Mouse (Mus musculus): Measurements from ENCODE around the gene Tmem229a.

Gene Tmem229a

DNA sequence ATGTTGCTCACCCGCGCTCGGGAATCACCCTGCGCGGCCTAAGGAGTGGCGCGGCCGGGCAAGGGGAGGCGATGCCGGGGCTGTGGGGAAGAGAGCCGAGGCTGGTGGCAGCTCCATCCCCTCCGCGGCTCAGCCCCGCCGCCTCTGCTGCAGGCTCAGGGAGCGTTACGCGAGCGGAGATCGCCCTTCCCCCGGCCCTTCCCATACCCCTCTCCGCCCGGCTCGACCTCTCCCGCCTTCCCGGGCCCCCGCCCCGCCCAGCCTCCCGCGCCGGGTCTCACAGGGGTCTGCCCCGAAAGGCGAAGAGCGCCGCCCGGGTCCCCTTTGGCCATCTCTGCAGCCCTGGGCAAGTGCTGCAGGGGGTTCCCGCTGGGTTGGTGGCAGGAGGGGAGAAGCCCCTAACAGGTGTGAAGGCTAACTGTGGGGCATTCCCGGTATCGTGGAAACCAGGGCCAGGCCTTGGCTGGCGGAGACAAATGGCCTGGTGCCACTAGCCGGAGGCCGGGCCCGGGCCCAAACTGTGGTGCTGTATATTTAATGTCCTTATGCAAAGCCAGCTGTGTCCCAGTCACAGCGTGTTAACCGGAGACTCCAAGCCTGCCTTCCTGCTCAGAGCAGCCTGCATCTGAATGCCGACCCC lies at the start of gene Tmem229a:
TSS of gene Tmem229a (minus strand) at position 352 of the 640 bp plus-strand sequence.
- DNase-seq (ENCODE audit: low spot score in 2 of 2): peak; percentile 51 to 55

DNA sequence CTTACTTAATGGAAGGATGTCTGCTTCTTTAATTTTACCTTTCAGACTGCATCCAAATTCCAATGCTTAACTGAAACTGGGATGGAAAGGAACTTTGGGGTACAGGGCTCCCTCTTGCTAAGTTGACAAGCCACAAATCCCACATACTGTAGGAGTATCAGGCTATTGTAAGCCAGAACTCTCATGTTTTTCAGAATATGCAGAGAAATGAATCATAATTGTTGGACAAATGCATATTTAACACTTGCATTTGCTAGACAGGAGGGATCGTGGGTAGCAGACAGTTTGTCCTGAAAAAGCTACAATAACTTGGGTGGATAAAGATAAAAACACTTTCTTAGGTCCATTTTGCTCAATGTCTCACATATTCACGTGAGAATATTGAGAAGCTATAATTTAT lies 37.7 kb upstream of the Tmem229a start:
- no peak for DNase-seq (ENCODE audit: low spot score in 2 of 2)

DNA sequence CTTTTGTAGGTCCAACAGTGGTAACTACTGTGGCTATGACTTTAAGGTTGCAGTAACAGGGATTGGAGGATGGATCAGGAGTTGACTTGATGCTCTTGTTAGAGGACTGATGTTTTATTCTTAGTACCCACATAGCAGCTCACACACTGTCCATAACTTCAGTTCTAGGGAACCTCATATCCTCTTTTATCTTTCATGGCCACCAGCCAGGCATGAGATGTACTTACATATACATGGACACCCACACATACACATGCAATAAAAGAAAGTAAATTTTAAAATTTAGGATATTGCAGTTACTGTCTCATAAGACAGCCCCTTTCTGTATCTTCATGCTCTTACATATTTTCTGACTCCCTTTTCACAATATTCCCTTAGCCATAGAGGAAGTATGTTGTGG lies 33.7 kb upstream of the Tmem229a start:
- no peak for DNase-seq (ENCODE audit: low spot score in 2 of 2)

- DNase-seq (ENCODE audit: low spot score in 2 of 2): no peak
These were observed 20.1 kb upstream of the Tmem229a start for GRCm38 (mm10) chr6:24976176-24976575.

DNA sequence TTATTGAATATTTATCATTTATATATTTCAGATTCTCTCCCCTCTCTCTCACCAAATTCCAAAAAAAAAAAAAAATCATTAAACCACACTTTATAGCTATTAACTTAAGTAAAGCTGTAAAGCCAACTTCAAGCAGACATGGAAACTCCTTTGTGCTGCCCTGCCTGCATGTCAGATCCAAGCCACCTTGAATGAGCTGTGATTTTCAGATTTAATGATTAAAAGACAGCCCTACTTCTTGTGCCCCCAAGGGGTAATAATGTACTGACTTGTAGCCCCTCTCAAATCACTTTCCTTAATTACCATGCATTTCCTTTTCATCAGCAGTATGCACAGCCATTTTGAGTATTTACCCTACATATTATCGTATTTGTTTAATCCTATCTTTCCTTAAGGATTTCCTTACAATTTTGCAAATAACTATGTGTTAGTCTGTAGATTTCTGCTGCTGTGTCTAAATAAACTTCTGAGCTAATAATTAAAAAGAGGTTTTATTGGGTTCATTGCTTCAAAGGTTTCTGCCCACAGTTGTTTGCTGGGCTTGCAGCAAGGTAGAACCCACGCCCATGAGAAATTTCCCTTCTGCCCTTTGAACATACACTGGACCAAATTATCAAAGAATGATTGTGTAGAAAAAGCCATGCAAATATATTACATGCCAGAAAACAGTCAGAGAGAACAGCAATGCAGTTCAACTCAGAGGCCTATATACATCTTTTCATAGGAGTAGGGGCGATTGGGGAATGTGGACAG lies 12.6 kb upstream of the Tmem229a start:
- DNase-seq (ENCODE audit: low spot score in 2 of 2): no peak

DNA sequence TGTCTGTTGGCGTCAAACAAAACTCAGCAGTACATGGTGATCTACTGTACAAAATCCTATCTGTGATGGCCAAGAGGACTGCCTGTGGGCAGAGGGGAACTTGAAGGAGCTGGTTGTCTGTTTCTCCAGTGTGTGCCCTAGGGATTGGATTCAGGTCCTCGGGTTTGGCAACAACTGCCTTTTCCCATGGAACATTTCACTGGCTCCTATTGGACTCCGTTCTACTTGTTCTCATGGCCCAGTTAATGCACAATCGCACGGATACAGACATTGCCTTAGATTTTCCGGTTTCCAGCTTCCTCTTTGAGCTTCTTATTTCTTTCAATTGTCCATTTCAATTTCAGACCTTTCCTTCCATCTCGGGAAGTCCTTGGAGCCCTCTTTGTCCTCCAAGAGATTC lies 11.6 kb upstream of the Tmem229a start:
- no peak for DNase-seq (ENCODE audit: low spot score in 2 of 2)

GRCm38 (mm10) chr6:24966010-24966682 lies 10.0 kb upstream of the Tmem229a start:
- DNase-seq (ENCODE audit: low spot score in 2 of 2): no peak

- no peak for DNase-seq (ENCODE audit: low spot score in 2 of 2)
These were observed 7.7 kb upstream of the Tmem229a start for GRCm38 (mm10) chr6:24963754-24964153.

DNA sequence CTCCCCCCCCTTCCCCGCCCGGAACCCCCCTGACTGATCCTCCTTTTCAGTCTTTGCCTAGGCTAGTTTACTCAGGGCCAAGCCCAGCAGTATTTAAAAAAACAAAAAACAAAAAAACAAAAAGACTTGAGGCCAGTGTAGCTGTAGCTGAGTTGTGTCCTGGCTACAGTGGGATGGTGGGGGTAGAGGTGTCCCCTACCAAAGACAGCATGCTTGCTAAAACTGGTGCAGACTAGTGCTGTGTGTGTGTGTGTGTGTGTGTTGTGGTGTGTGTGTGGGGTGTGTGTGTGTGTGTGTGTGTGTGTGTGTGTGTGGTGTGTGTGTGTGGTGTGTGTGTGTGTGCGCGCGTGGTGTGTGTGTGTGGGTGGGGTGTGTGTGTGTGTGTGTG lies 483 bp upstream of the Tmem229a start:
- no peak for DNase-seq (ENCODE audit: low spot score in 2 of 2)

GRCm38 (mm10) chr6:24955131-24955945 lies 759 bp downstream of the Tmem229a start:
- peak; percentile 42 to 44 for DNase-seq (ENCODE audit: low spot score in 2 of 2)

- no peak for DNase-seq (ENCODE audit: low spot score in 2 of 2)
These were observed 2.0 kb downstream of the Tmem229a start for GRCm38 (mm10) chr6:24954126-24954525.

DNA sequence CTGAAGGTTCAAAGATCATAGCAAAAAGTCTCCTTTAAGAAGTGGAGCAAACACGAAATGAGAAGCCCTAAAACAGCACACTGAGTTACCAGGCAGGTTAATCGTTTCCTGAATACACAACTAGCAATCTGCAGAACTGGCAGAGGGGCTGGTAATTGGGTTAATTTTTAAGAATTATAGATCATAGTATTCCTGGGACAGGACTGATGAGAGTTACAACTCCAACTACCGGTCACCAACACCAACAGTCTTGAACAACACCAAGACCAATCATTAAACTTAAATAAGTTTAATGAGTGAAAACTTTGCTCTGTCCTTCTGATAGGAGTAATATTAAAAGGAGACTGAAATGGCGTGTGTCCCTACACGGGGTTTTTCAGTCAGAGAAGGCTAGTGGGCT lies 3.8 kb downstream of the Tmem229a start:
- DNase-seq (ENCODE audit: low spot score in 2 of 2): no peak

- DNase-seq (ENCODE audit: low spot score in 2 of 2): no peak
These were observed 5.4 kb downstream of the Tmem229a start for GRCm38 (mm10) chr6:24950669-24951068.

DNA sequence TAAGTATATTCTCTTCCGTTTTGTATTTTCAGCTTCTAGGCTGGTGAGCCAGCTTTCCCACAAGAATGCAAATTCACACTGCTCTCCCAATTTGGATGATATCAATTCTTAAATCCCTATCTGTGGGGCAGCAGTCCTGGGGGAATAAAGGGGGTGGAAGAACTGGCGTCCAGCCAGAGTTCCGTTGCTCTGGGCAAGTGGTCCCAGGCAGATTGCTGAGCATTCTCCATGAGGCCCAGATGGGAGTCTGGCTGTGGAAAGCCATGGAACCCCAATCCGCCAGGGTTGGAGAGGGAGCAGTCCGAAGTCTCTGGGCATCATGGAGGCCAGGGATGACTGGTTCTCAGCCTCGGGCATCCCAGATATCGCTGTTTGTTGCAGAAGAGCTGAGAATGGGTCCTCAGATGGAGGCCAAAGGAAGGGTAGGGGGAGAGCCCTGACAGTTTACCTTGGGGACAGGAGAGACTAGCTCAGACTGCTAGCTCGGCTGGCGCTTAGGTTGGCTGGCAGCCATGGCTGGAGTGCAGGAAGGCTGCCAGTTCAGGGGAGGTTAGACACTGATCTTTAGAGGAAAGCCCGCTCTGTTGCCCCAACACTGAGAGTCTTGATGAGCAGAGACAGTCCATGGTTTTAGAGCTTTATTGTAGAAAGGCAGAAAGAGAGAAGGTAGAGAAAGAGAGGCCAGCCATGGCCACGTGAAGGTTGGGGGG lies 30.9 kb downstream of the Tmem229a start:
- no peak for DNase-seq (ENCODE audit: low spot score in 2 of 2)

DNA sequence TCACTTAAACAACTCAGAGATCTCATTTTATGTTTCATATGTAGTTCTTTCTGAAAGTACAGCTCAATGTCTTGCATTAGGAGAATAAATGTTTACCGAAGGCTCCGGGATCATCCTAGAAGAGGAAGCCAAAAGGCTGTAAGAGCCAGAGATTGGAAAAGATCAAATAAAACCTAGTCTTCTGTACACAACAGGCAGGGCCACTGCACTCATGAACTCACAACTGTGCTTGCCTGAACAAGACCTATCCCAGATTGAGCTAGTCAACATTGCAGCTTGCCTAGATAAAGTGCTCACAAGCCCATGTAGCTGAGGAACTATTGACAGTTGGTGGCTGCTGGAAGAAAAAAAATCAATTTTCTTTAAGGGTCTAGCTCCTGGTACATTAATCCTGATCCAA lies 42.5 kb downstream of the Tmem229a start:
- DNase-seq (ENCODE audit: low spot score in 2 of 2): no peak

DNA sequence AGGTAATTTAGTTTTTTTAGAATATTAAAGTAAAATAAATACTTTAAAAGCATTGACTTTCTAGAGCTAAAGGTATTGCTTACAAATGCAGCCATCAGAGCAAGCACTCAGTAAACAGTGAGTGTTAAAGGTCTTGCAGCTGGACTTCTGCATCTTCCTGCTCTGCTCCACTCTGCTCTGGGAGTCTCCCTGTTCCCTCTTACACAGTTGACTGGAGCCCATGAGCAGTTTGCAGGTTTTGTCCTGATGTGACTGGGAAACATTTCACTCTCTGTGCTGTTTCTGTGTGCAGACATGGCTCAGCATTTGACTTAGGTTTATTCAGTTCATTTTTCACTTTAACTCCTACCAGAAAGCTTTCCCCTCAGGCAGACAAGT lies 45.4 kb downstream of the Tmem229a start:
- no peak for DNase-seq (ENCODE audit: low spot score in 2 of 2)

DNA sequence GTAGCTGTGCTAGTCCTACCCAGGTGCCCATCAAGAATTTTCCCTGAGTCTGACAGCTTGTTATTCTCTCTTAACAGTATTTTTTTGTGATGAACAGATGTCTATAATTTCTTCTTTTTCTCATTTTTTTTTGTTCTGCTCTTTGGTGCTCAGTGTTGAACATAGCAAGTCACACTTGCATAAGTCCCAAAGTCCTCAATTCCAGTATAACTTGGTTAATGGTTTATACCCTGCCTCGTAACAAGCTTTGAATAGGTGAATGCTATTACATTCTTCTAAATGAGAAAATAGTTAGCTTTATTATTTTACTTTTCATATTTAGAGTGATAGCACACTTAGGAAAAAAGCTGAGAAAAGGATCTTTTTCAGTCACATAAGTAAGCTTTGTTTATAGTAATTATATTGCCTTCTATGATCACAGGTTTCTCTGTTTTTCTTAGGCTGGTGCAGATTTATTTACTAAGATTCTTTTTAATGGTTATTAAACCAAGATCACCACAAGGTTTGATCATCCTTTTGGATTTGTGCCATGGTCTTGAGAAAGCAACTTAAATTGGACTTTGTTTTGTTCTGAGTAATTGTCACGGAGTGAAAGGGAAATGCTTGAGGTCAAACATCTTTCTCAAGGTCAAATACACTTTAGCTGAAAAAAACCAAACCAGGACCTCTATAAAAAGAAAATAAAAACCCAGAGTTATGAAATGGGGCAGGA lies 45.9 kb downstream of the Tmem229a start:
- no peak for DNase-seq (ENCODE audit: low spot score in 2 of 2)

GRCm38 (mm10) chr6:24907824-24908223 lies 48.3 kb downstream of the Tmem229a start:
- DNase-seq (ENCODE audit: low spot score in 2 of 2): no peak

- no peak for DNase-seq (ENCODE audit: low spot score in 2 of 2)
These were observed 51.0 kb downstream of the Tmem229a start for GRCm38 (mm10) chr6:24905101-24905500.
